14 mouse cellular contexts compared by ENCODE assay signal in the genomic region with DNA sequence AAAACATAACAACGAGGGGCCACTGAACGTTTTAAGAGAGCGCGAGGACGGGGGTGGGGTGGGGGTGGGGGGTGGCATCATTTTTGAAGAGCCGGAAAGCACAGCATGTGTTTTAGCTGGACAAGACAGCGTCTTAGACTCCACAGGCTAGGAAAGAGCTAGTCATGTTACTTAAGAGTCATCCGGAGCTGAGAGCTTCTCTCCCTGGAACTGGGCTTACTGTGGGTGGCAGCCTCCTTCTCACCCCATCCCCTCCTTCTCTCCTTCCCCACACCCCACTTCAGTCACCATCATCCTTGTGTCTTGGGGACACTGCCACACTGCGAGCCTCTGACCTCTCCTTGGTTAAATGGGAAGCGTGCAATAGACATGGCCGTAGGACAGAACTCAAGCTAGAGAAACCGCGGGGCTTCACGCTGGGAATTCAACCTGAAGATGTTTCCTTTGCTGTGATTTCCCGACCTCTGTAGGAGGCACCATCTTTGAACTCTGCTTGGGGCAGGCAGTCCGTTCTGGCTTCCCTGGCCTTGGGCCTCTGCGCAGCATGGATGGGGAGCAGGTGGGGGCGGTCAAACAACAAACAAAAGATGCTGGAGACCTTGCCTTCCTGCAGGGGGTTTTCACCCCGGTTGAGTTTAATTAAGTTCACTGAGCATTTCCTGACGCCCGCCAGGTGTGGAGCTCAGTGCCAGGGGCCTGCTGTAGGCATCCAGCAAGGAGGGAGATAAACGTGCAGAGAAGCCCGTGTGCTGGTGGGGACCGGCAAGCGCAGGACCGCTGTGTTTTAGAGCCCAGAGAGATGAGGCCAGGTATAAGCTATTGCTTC.
DNase-seq lines count a peak whose midpoint lies in the region; ATAC-seq lines count a peak whose summit lies in the region.
"Had no signal": no experiment of that assay in that cellular context is flagged by ENCODE, and none has a peak within 500 bp of the region (broad histone marks: within the 10 kb centered on the region; RNA-seq: fewer than 3 reads in every experiment).

No protein-coding gene starts in this region.

- H3K4me3 ChIP-seq in kidney, embryonic 14.5 days (ENCODE audit: low read length): no peak overlapping the region
- H3K4me3 ChIP-seq in kidney, embryonic 15.5 days (replicated peaks): no peak overlapping the region
- H3K4me3 ChIP-seq in hindbrain, embryonic 11.5 days (ENCODE audit: low read depth, low read length): no peak overlapping the region
- no peak overlapping the region for H3K4me3 ChIP-seq in midbrain, embryonic 15.5 days
- H3K4me3 ChIP-seq: gastrocnemius, adult 2 months; heart, embryonic 15.5 days had no signal

- no peak overlapping the region for H3K27ac ChIP-seq in kidney, embryonic 14.5 days (ENCODE audit: low read depth, low read length)
- no peak overlapping the region for H3K27ac ChIP-seq in kidney, embryonic 15.5 days
- no peak overlapping the region for H3K27ac ChIP-seq in hindbrain, embryonic 11.5 days (ENCODE audit: low read depth, low read length)
- H3K27ac ChIP-seq in midbrain, embryonic 15.5 days: 0 out of 2 replicates have a peak overlapping the region, but pooled peaks have one; percentile 32
- H3K27ac ChIP-seq: gastrocnemius, adult 2 months; heart, embryonic 15.5 days had no signal

- ATAC-seq in kidney, embryonic 14.5 days (ENCODE audit: low FRiP score, low TSS enrichment): peak; percentile 47; the same call in 1 of the 2 replicates
- ATAC-seq in kidney, embryonic 15.5 days (replicated peaks; ENCODE audit: low FRiP score): no peak
- ATAC-seq in hindbrain, embryonic 11.5 days (ENCODE audit: low FRiP score): no peak
- ATAC-seq in midbrain, embryonic 15.5 days (replicated peaks): 0 out of 2 replicates have a peak, but pooled peaks have one; percentile 37
- ATAC-seq: activated CD4-positive, CD25-positive, alpha-beta regulatory T cell, adult 4 months had no signal

- intact Hi-C loops in heart, postnatal 14 days (cut with DNase I): no loop called here

- H3K4me1 ChIP-seq in kidney, embryonic 14.5 days (ENCODE audit: control insufficient read depth, insufficient read depth, low read length): peaks cover 9% of the 10 kb centered on the region; the same call in 1 of the 2 replicates
- peaks cover 23% of the 10 kb centered on the region for H3K4me1 ChIP-seq in kidney, embryonic 15.5 days
- H3K4me1 ChIP-seq in hindbrain, embryonic 11.5 days (replicated peaks; ENCODE audit: control insufficient read depth, insufficient read depth, low read length): peaks cover 9% of the 10 kb centered on the region
- peaks cover 30% of the 10 kb centered on the region for H3K4me1 ChIP-seq in midbrain, embryonic 15.5 days

- no peak overlapping the region for H3K9ac ChIP-seq in kidney, embryonic 14.5 days (ENCODE audit: low read depth, low read length)
- no peak overlapping the region for H3K9ac ChIP-seq in kidney, embryonic 15.5 days
- no peak overlapping the region for H3K9ac ChIP-seq in hindbrain, embryonic 11.5 days (ENCODE audit: low read depth, low read length)
- H3K9ac ChIP-seq in midbrain, embryonic 15.5 days: no peak overlapping the region
- H3K9ac ChIP-seq: heart, embryonic 15.5 days had no signal

- peak; percentile 68 to 81 for DNase-seq in cerebellum, postnatal 10 days
- peak; percentile 39 for DNase-seq in hindbrain, embryonic 11.5 days (ENCODE audit: low spot score)
- DNase-seq in heart, postnatal 14 days: no peak
- DNase-seq in frontal cortex, postnatal 10 days (ENCODE audit: low spot score in 2 of 2): no peak
- no peak for DNase-seq in gastrocnemius, postnatal 25 days
- DNase-seq: gastrocnemius, adult 2 months; kidney, adult 9 months; lung, adult 18-20 months; thymus, adult 18-20 months had no signal

- H3K4me2 ChIP-seq in kidney, embryonic 14.5 days (replicated peaks; ENCODE audit: low read depth, low read length): no peak overlapping the region
- no peak overlapping the region for H3K4me2 ChIP-seq in kidney, embryonic 15.5 days
- no peak overlapping the region for H3K4me2 ChIP-seq in hindbrain, embryonic 11.5 days (replicated peaks; ENCODE audit: low read depth, low read length)
- no peak overlapping the region; the same call in 1 of the 2 replicates for H3K4me2 ChIP-seq in midbrain, embryonic 15.5 days

- H3K36me3 ChIP-seq in kidney, embryonic 14.5 days (ENCODE audit: control insufficient read depth, insufficient read depth, low read length): no peaks in the 10 kb centered on the region
- H3K36me3 ChIP-seq in kidney, embryonic 15.5 days: no peaks in the 10 kb centered on the region
- H3K36me3 ChIP-seq in hindbrain, embryonic 11.5 days (ENCODE audit: control insufficient read depth, insufficient read depth, low read length): no peaks in the 10 kb centered on the region
- no peaks in the 10 kb centered on the region for H3K36me3 ChIP-seq in midbrain, embryonic 15.5 days (replicated peaks)
- H3K36me3 ChIP-seq: heart, embryonic 15.5 days had no signal

- 10% methylated on average over 26 of the region's 26 CpGs for WGBS in kidney, embryonic 14.5 days
- WGBS in kidney, embryonic 15.5 days: 8% methylated on average over 26 of the region's 26 CpGs
- WGBS in hindbrain, embryonic 11.5 days: 5% methylated on average over 26 of the region's 26 CpGs
- WGBS in midbrain, embryonic 15.5 days: 5% methylated on average over 26 of the region's 26 CpGs

- H3K27me3 ChIP-seq in kidney, embryonic 14.5 days (ENCODE audit: control insufficient read depth, insufficient read depth, low read length): peaks cover 32% of the 10 kb centered on the region
- H3K27me3 ChIP-seq in kidney, embryonic 15.5 days: peaks cover 75% of the 10 kb centered on the region
- H3K27me3 ChIP-seq in hindbrain, embryonic 11.5 days (ENCODE audit: control insufficient read depth, insufficient read depth, low read length): peaks cover 4% of the 10 kb centered on the region
- H3K27me3 ChIP-seq in midbrain, embryonic 15.5 days (replicated peaks): peaks cover 12% of the 10 kb centered on the region

- peaks cover 8% of the 10 kb centered on the region; the same call in 1 of the 2 replicates for H3K9me3 ChIP-seq in kidney, embryonic 14.5 days (ENCODE audit: control insufficient read depth, low read length)
- H3K9me3 ChIP-seq in kidney, embryonic 15.5 days (replicated peaks): peaks cover 4% of the 10 kb centered on the region; the same call in 1 of the 2 replicates
- peaks cover 4% of the 10 kb centered on the region; the same call in 1 of the 2 replicates for H3K9me3 ChIP-seq in hindbrain, embryonic 11.5 days (ENCODE audit: control insufficient read depth, low read length)
- H3K9me3 ChIP-seq in midbrain, embryonic 15.5 days: no peaks in the 10 kb centered on the region

Comparison
In these comparisons a context has a peak if more than half of its experiments do, and no peak if none do; other contexts are left out.
1. ATAC-seq: peak in kidney, embryonic 14.5 days (single experiment) and midbrain, embryonic 15.5 days (single experiment); none in kidney, embryonic 15.5 days (single experiment) and hindbrain, embryonic 11.5 days (single experiment).
2. DNase-seq: peak in cerebellum, postnatal 10 days (2 of 2) and hindbrain, embryonic 11.5 days (single experiment); none in heart, postnatal 14 days (0 of 2), frontal cortex, postnatal 10 days (0 of 2) and gastrocnemius, postnatal 25 days (single experiment).